Mouse (Mus musculus): ENCODE measurements around the gene Sufu.

GRCm38 (mm10) chr19:46396109-46396508 lies 587 bp upstream of the Sufu start:
- TF ChIP-seq TAL1 (IDR thresholded peaks at IDR 0.05; ENCODE audit: low read length) (no peak), GATA1 (IDR thresholded peaks at IDR 0.05; ENCODE audit: low read length) (no peak)

All from erythroblast, embryonic 14.5 days (primary cell).